ENCODE assay signal across 19 mouse cellular contexts in genomic region chr6:135026755-135027154, GRCm38 (mm10). TPM values are rescaled to one million over a fixed set of nuclear protein-coding genes. Genes with fewer than 3 reads are reported as not detected.
A peak's percentile ranks its signal among the peaks of the same experiment; 100 is the strongest.
DNase-seq lines count a peak whose midpoint lies in the region; ATAC-seq and TF ChIP-seq lines count a peak whose summit lies in the region.
"Had no signal": no experiment of that assay in that cellular context is flagged by ENCODE, and none has a peak within 500 bp of the region (broad histone marks: within the 10 kb centered on the region; RNA-seq: fewer than 3 reads in every experiment).

No protein-coding gene starts in this region.

- no peak overlapping the region for H3K4me2 ChIP-seq in forebrain, embryonic 16.5 days (ENCODE audit: low read length)
- H3K4me2 ChIP-seq in forebrain, embryonic 13.5 days = no peak overlapping the region
- H3K4me2 ChIP-seq in lung, embryonic 16.5 days (ENCODE audit: low read depth, low read length) = no peak overlapping the region
- H3K4me2 ChIP-seq: embryonic facial prominence, embryonic 15.5 days; heart, embryonic 13.5 days; hindbrain, embryonic 13.5 days; liver, embryonic 11.5 days; lung, embryonic 14.5 days had no signal

- no peaks in the 10 kb centered on the region for H3K79me2 ChIP-seq in MEL (ENCODE audit: control insufficient read depth, insufficient read depth, low read length, poor library complexity)

- H3K36me3 ChIP-seq in forebrain, embryonic 16.5 days (ENCODE audit: control insufficient read depth, insufficient read depth) = peaks cover 18% of the 10 kb centered on the region
- H3K36me3 ChIP-seq in forebrain, embryonic 13.5 days (ENCODE audit: poor library complexity, severe bottlenecking) = peaks cover 36% of the 10 kb centered on the region
- peaks cover 15% of the 10 kb centered on the region for H3K36me3 ChIP-seq in lung, embryonic 16.5 days (ENCODE audit: control insufficient read depth, insufficient read depth, low read length)
- peaks cover 1 to 18% of the 10 kb centered on the region in 2 experiments; a peak in 3 of 4 replicates for H3K36me3 ChIP-seq in MEL (ENCODE audit: control insufficient read depth in 1 of 2, insufficient read depth in 2 of 2, low read length in 2 of 2)

- no peaks in the 10 kb centered on the region for H3K4me1 ChIP-seq in forebrain, embryonic 16.5 days (replicated peaks; ENCODE audit: control insufficient read depth, insufficient read depth, low read length)
- H3K4me1 ChIP-seq in forebrain, embryonic 13.5 days = no peaks in the 10 kb centered on the region
- peaks cover 14% of the 10 kb centered on the region for H3K4me1 ChIP-seq in lung, embryonic 16.5 days (replicated peaks; ENCODE audit: control insufficient read depth, insufficient read depth, low read length)
- peaks cover 13% of the 10 kb centered on the region for H3K4me1 ChIP-seq in lung, adult 2 months (ENCODE audit: control insufficient read depth, insufficient read depth, low read length)
- H3K4me1 ChIP-seq in MEL (ENCODE audit: control insufficient read depth in 1 of 2, insufficient read depth in 2 of 2, low read length in 2 of 2) = peaks cover 4 to 22% of the 10 kb centered on the region in 2 experiments
- H3K4me1 ChIP-seq: forebrain, embryonic 10.5 days; hindbrain, embryonic 13.5 days had no signal

- H3K27ac ChIP-seq in forebrain, embryonic 16.5 days (ENCODE audit: low read length) = no peak overlapping the region
- no peak overlapping the region for H3K27ac ChIP-seq in forebrain, embryonic 13.5 days
- peak overlapping the region; percentile 57 for H3K27ac ChIP-seq in lung, embryonic 16.5 days (ENCODE audit: low read length)
- H3K27ac ChIP-seq in MEL (ENCODE audit: control insufficient read depth, low read depth, low read length) = no peak overlapping the region
- H3K27ac ChIP-seq: embryonic facial prominence, embryonic 15.5 days; forebrain, embryonic 10.5 days; heart, embryonic 13.5 days; hindbrain, embryonic 13.5 days; limb, embryonic 10.5 days had no signal

- 0 out of 2 replicates have a peak, but pooled peaks have one; percentile 20 for ATAC-seq in forebrain, embryonic 16.5 days
- no peak for ATAC-seq in forebrain, embryonic 13.5 days
- peak; percentile 6; the same call in 1 of the 2 replicates for ATAC-seq in lung, embryonic 16.5 days (ENCODE audit: low read depth)

- H3K4me3 ChIP-seq in forebrain, embryonic 16.5 days (replicated peaks; ENCODE audit: low read length) = no peak overlapping the region
- H3K4me3 ChIP-seq in forebrain, embryonic 13.5 days = no peak overlapping the region
- no peak overlapping the region for H3K4me3 ChIP-seq in lung, embryonic 16.5 days (ENCODE audit: low read length)
- H3K4me3 ChIP-seq in lung, adult 2 months (replicated peaks; ENCODE audit: extremely low read depth, low read depth, low read length) = no peak overlapping the region
- no peak overlapping the region for H3K4me3 ChIP-seq in MEL (ENCODE audit: control insufficient read depth in 1 of 2, insufficient read depth in 1 of 2, low read depth in 2 of 2, low read length in 2 of 2)
- H3K4me3 ChIP-seq: embryonic facial prominence, embryonic 15.5 days; forebrain, embryonic 10.5 days; heart, embryonic 13.5 days; hindbrain, embryonic 13.5 days; limb, embryonic 10.5 days had no signal

- intact Hi-C loops in gastrocnemius, postnatal 14 days (cut with DNase I; ENCODE audit: low total_unique reads) = loop anchor here (10.0 kb wide), 1 partner anchor 118 kb away; no protein-coding TSS in a partner anchor

- no peak for TF ChIP-seq EP300 in MEL (IDR thresholded peaks at IDR 0.05; ENCODE audit: low read depth in 1 of 2, low read length in 2 of 2)

- H3K9ac ChIP-seq in forebrain, embryonic 16.5 days (replicated peaks; ENCODE audit: low read depth, low read length) = no peak overlapping the region
- no peak overlapping the region for H3K9ac ChIP-seq in forebrain, embryonic 13.5 days
- H3K9ac ChIP-seq in lung, embryonic 16.5 days (ENCODE audit: low read length) = no peak overlapping the region
- no peak overlapping the region for H3K9ac ChIP-seq in MEL (ENCODE audit: control insufficient read depth, low read depth, low read length, poor library complexity, severe bottlenecking)
- H3K9ac ChIP-seq: embryonic facial prominence, embryonic 15.5 days; hindbrain, embryonic 13.5 days; lung, embryonic 14.5 days had no signal

- no peaks in the 10 kb centered on the region for H3K9me3 ChIP-seq in forebrain, embryonic 16.5 days (ENCODE audit: control insufficient read depth, low read length)
- H3K9me3 ChIP-seq in forebrain, embryonic 13.5 days (replicated peaks) = no peaks in the 10 kb centered on the region
- no peaks in the 10 kb centered on the region for H3K9me3 ChIP-seq in lung, embryonic 16.5 days (ENCODE audit: control insufficient read depth, low read length)
- no peaks in the 10 kb centered on the region for H3K9me3 ChIP-seq in MEL (replicated peaks; ENCODE audit: insufficient read depth, low read length)
- H3K9me3 ChIP-seq: embryonic facial prominence, embryonic 15.5 days; forebrain, embryonic 10.5 days; heart, embryonic 13.5 days; hindbrain, embryonic 13.5 days; limb, embryonic 10.5 days had no signal

- TF ChIP-seq POLR2A in lung, adult 2 months (IDR thresholded peaks at IDR 0.05; ENCODE audit: borderline replicate concordance, extremely low read depth, low read depth, low read length) = no peak
- TF ChIP-seq POLR2A in MEL (IDR thresholded peaks at IDR 0.05; ENCODE audit: control insufficient read depth in 1 of 2, insufficient read depth in 1 of 2, low read depth in 1 of 2, low read length in 2 of 2, poor library complexity in 1 of 2) = no peak

- DNase-seq in lung, adult 2 months = no peak
- DNase-seq in MEL (ENCODE audit: low read depth, low spot score) = peak; percentile 68
- peak; percentile 31 for DNase-seq in adrenal gland, postnatal 25 days
- DNase-seq in gastrocnemius, postnatal 14 days = no peak
- no peak for DNase-seq in cerebellum, postnatal 14 days
- DNase-seq: cerebellum, adult 8-10 months; gastrocnemius, postnatal 36 days; right cerebral cortex, postnatal 14 days had no signal

- no peak for TF ChIP-seq RAD21 in MEL (IDR thresholded peaks at IDR 0.05; ENCODE audit: low read depth, low read length)

- H3K27me3 ChIP-seq in forebrain, embryonic 16.5 days (replicated peaks; ENCODE audit: control insufficient read depth, insufficient read depth, low read length) = no peaks in the 10 kb centered on the region
- no peaks in the 10 kb centered on the region for H3K27me3 ChIP-seq in forebrain, embryonic 13.5 days
- no peaks in the 10 kb centered on the region for H3K27me3 ChIP-seq in lung, embryonic 16.5 days (ENCODE audit: control insufficient read depth, insufficient read depth, low read depth, low read length)
- no peaks in the 10 kb centered on the region for H3K27me3 ChIP-seq in MEL (ENCODE audit: control insufficient read depth in 1 of 2, insufficient read depth in 2 of 2, low read length in 2 of 2)
- H3K27me3 ChIP-seq: embryonic facial prominence, embryonic 15.5 days; heart, embryonic 13.5 days; hindbrain, embryonic 13.5 days had no signal

- 86% methylated on average over 2 of the region's 2 CpGs for WGBS in forebrain, embryonic 16.5 days
- WGBS in forebrain, embryonic 13.5 days = 83% methylated on average over 2 of the region's 2 CpGs
- WGBS in lung, embryonic 16.5 days = 46% methylated on average over 2 of the region's 2 CpGs
- WGBS in lung, adult 2 months = 52% methylated on average over 2 of the region's 2 CpGs

- no peak for TF ChIP-seq CTCF in lung, adult 2 months (IDR thresholded peaks at IDR 0.05; ENCODE audit: insufficient read depth, low read length)
- TF ChIP-seq CTCF in MEL (IDR thresholded peaks at IDR 0.05 in 2 of 3, conservative IDR thresholded peaks at IDR 0.05 in 1 of 3; ENCODE audit: control insufficient read depth in 1 of 3, insufficient read depth in 1 of 3, low read depth in 2 of 3, low read length in 3 of 3, poor library complexity in 1 of 3, severe bottlenecking in 1 of 3) = no peak

TF ChIP-seq in MEL, 35 proteins besides CTCF, POLR2A, EP300 and RAD21:
- TF ChIP-seq GATA1 (IDR thresholded peaks at IDR 0.05; ENCODE audit: low read depth, low read length) (peak; percentile 36; the same call in 1 of the 2 replicates), UBTF (IDR thresholded peaks at IDR 0.05; ENCODE audit: borderline replicate concordance, insufficient read depth, low read depth, low read length) (no peak)

RNA-seq across cellular contexts. Expression of gene Ddx47, which starts 15.3 kb away (rescaled TPM):
- polyA plus RNA-seq in forebrain, embryonic 16.5 days (2015; fragmentation: Nextera tagmentation; extraction: Ambion mirVana) = 90.4 and 96.9 TPM in 2 replicates
- polyA plus RNA-seq in forebrain, embryonic 13.5 days (2015; fragmentation: Nextera tagmentation; extraction: Ambion mirVana) = 93.9 and 101 TPM in 2 replicates
- polyA plus RNA-seq in lung, embryonic 16.5 days (2015; fragmentation: Nextera tagmentation; extraction: Ambion mirVana) = 123 and 131 TPM in 2 replicates
- polyA plus RNA-seq in lung, adult 2 months (2012; rRNA removed) = 35.8 and 55.7 TPM in 2 replicates
- 84.1 and 102 TPM in 2 replicates for total RNA-seq in MEL (2012; rRNA removed)
- polyA plus RNA-seq in MEL (2012; ENCODE audit: insufficient read depth in 1 of 2, insufficient read length in 2 of 2, low read depth in 1 of 2, low replicate concordance in 2 of 2, missing spikeins in 1 of 2) = 100 to 1,000 TPM in 1 of 2 experiments, not detected in 1; 117 TPM
- total RNA-seq in adrenal gland, postnatal 25 days (2021) = 62.2 and 75.9 TPM in 2 replicates
- total RNA-seq in gastrocnemius, postnatal 14 days (2021) = 10 to 100 TPM; 30.2 to 33.0 TPM

RNA-seq across cellular contexts. Expression of gene Gprc5a, which starts 38.7 kb away (rescaled TPM):
- 0.37 and 0.81 TPM in 2 replicates for polyA plus RNA-seq in forebrain, embryonic 16.5 days (2015; fragmentation: Nextera tagmentation; extraction: Ambion mirVana)
- 0.45 and 0.53 TPM in 2 replicates for polyA plus RNA-seq in forebrain, embryonic 13.5 days (2015; fragmentation: Nextera tagmentation; extraction: Ambion mirVana)
- 133 and 162 TPM in 2 replicates for polyA plus RNA-seq in lung, embryonic 16.5 days (2015; fragmentation: Nextera tagmentation; extraction: Ambion mirVana)
- 281 and 352 TPM in 2 replicates for polyA plus RNA-seq in lung, adult 2 months (2012; rRNA removed)
- not detected in 2 replicates for total RNA-seq in MEL (2012; rRNA removed)
- polyA plus RNA-seq in MEL (2012; ENCODE audit: insufficient read depth in 1 of 2, insufficient read length in 2 of 2, low read depth in 1 of 2, low replicate concordance in 2 of 2, missing spikeins in 1 of 2) = under 1 TPM in 1 of 2 experiments, not detected in 1; 0.06 TPM
- 0.33 and 0.71 TPM in 2 replicates for total RNA-seq in adrenal gland, postnatal 25 days (2021)
- total RNA-seq in gastrocnemius, postnatal 14 days (2021) = under 1 TPM; 0.41 to 0.66 TPM
- total RNA-seq: megakaryocyte progenitor cell, adult 5-6 weeks had no signal

RNA-seq across cellular contexts. Expression of gene Apold1, which starts 45.2 kb away (rescaled TPM):
- 4.2 and 4.8 TPM in 2 replicates for polyA plus RNA-seq in forebrain, embryonic 16.5 days (2015; fragmentation: Nextera tagmentation; extraction: Ambion mirVana)
- 3.5 and 3.6 TPM in 2 replicates for polyA plus RNA-seq in forebrain, embryonic 13.5 days (2015; fragmentation: Nextera tagmentation; extraction: Ambion mirVana)
- polyA plus RNA-seq in lung, embryonic 16.5 days (2015; fragmentation: Nextera tagmentation; extraction: Ambion mirVana) = 1.8 and 1.9 TPM in 2 replicates
- 1.2 and 1.7 TPM in 2 replicates for polyA plus RNA-seq in lung, adult 2 months (2012; rRNA removed)
- total RNA-seq in MEL (2012; rRNA removed) = 0.07 and 0.12 TPM in 2 replicates
- polyA plus RNA-seq in MEL (2012; ENCODE audit: insufficient read depth in 1 of 2, insufficient read length in 2 of 2, low read depth in 1 of 2, low replicate concordance in 2 of 2, missing spikeins in 1 of 2) = under 1 TPM in 1 of 2 experiments, not detected in 1; 0.08 TPM
- total RNA-seq in adrenal gland, postnatal 25 days (2021) = 3.6 and 4.8 TPM in 2 replicates
- 1 to 10 TPM; 2.7 to 2.8 TPM for total RNA-seq in gastrocnemius, postnatal 14 days (2021)
- total RNA-seq: megakaryocyte progenitor cell, adult 5-6 weeks had no signal

Comparison
In these comparisons a context has a peak if more than half of its experiments do, and no peak if none do; other contexts are left out.
1. DNase-seq: peak in MEL (single experiment) and adrenal gland, postnatal 25 days (single experiment); none in lung, adult 2 months (single experiment), gastrocnemius, postnatal 14 days (single experiment) and cerebellum, postnatal 14 days (0 of 2).
2. RNA of gene Gprc5a, which starts 38.7 kb away (polyA plus RNA-seq): 281 to 352 TPM in lung, adult 2 months and 133 to 162 TPM in lung, embryonic 16.5 days; 0.37 to 0.81 TPM in forebrain, embryonic 16.5 days, 0.45 to 0.53 TPM in forebrain, embryonic 13.5 days and 0.06 TPM in MEL; every median in the first group is over 10 times any median in the second.